Mouse (Mus musculus) heart, embryonic 11.5 days (tissue): ENCODE results near the gene 4933417A18Rik. TPM values are rescaled to one million over a fixed set of nuclear protein-coding genes. Genes with fewer than 3 reads are reported as not detected.

Experiments used
- ATAC-seq: fragments of 200-750 bp; cut with Nextera tagmentation; replicated peaks from 2 replicates; pipeline ENCODE4 v1.8.0; 2017; ENCODE audit warnings: moderate library complexity; ENCODE audit not compliant: insufficient number of reproducible peaks, low FRiP score, low TSS enrichment
- H3K27ac ChIP-seq: fragments of 300-500 bp; sonication (generic); 2 replicates; pipeline ENCODE4 v1.5.1; 2014; ENCODE audit warnings: mild to moderate bottlenecking, low read depth, low read length
- H3K27me3 ChIP-seq: fragments of 300-500 bp; sonication (generic); 2 replicates; pipeline ENCODE4 v1.6.1; 2014; ENCODE audit warnings: mild to moderate bottlenecking, low read length, mixed read lengths; ENCODE audit not compliant: control insufficient read depth, insufficient read depth
- H3K36me3 ChIP-seq: fragments of 300-500 bp; sonication (generic); 2 replicates; pipeline ENCODE4 v1.6.1; 2014; ENCODE audit warnings: mild to moderate bottlenecking, low read length, moderate library complexity, mixed read lengths; ENCODE audit not compliant: control insufficient read depth, insufficient read depth
- H3K4me1 ChIP-seq: fragments of 300-500 bp; sonication (generic); 2 replicates; pipeline ENCODE4 v1.6.1; 2014; ENCODE audit warnings: low read length; ENCODE audit not compliant: control insufficient read depth, insufficient read depth
- H3K4me2 ChIP-seq: fragments of 300-500 bp; sonication (generic); 2 replicates; pipeline ENCODE4 v1.6.1; 2014; ENCODE audit warnings: mild to moderate bottlenecking, moderate library complexity
- H3K4me3 ChIP-seq: fragments of 300-500 bp; sonication (generic); 2 replicates; pipeline ENCODE4 v1.5.1; 2014; ENCODE audit warnings: low read depth, low read length
- H3K9ac ChIP-seq: fragments of 300-500 bp; sonication (generic); 2 replicates; pipeline ENCODE4 v1.6.1; 2014; ENCODE audit warnings: mild to moderate bottlenecking, low read depth, low read length, moderate library complexity
- H3K9me3 ChIP-seq: fragments of 300-500 bp; sonication (generic); replicated peaks from 2 replicates; pipeline ENCODE4 v1.6.1; 2016; ENCODE audit warnings: low read length; ENCODE audit not compliant: control insufficient read depth
- WGBS: fragments of 180-500 bp; shearing (Covaris S2); extraction: QIAGEN DNeasy Blood & Tissue Kit; methylation state at CpG from one replicate; pipeline ENCODE4 v1.1.7; 2014; ENCODE audit not compliant: insufficient replicate concordance; 5-methylcytosine and 5-hydroxymethylcytosine counted together
- polyA plus RNA-seq: library from polyadenylated mRNA; unstranded; fragments of >200 nt; fragmentation: Nextera tagmentation; extraction: Ambion mirVana; gene quantifications from 2 replicates; pipeline ENCODE4 v1.2.1, GENCODE M21; 2014

4933417A18Rik gene
- polyA plus RNA-seq, 1 experiment from 2014 or later, result not detected

GRCm38 (mm10) chr13:34991581-34992273 is 67.5 kb downstream of the 4933417A18Rik start:
- ATAC-seq, result no peak
- Histone ChIP-seq H3K4me3 (no peak overlapping the region), H3K4me1 (peaks cover 6% of the 10 kb centered on the region), H3K9me3 (no peaks in the 10 kb centered on the region), H3K9ac (no peak overlapping the region), H3K36me3 (peaks cover 12% of the 10 kb centered on the region), H3K4me2 (no peak overlapping the region; the same call in 1 of the 2 replicates), H3K27ac (no peak overlapping the region), H3K27me3 (no peaks in the 10 kb centered on the region)
- 66% methylated on average over 4 of the region's 4 CpGs for WGBS

DNA sequence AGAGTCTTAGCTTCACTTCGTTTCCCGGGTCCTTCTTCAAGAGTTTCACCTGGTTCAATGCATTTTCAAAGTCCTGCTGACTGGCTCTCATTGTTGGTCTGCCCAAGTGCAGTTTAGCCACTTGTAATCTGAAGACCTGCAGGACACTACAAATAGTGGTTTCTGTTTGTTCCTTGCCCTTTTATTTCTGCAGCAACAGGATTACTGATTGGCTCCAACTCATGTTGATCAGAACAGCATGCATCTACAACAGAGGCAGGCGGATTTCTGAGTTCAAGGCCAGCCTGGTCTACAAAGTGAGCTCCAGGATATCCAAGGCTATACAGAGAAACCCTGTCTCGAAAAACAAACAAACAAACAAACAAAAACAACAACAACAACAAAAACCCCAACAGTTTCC is 68.9 kb downstream of the 4933417A18Rik start:
- peak overlapping the region; percentile 74 for H3K4me2 ChIP-seq
- WGBS, result 78% methylated on average over 4 of the region's 4 CpGs
- H3K27me3 ChIP-seq, result no peaks in the 10 kb centered on the region
- H3K4me1 ChIP-seq, result peaks cover 6% of the 10 kb centered on the region
- H3K9ac ChIP-seq, result peak overlapping the region; percentile 89
- peak overlapping the region; percentile 88; the same call in 1 of the 2 replicates for H3K27ac ChIP-seq
- peak overlapping the region; percentile 72 for H3K4me3 ChIP-seq
- H3K9me3 ChIP-seq, result no peaks in the 10 kb centered on the region
- peaks cover 9% of the 10 kb centered on the region for H3K36me3 ChIP-seq
- ATAC-seq, result no peak

DNA sequence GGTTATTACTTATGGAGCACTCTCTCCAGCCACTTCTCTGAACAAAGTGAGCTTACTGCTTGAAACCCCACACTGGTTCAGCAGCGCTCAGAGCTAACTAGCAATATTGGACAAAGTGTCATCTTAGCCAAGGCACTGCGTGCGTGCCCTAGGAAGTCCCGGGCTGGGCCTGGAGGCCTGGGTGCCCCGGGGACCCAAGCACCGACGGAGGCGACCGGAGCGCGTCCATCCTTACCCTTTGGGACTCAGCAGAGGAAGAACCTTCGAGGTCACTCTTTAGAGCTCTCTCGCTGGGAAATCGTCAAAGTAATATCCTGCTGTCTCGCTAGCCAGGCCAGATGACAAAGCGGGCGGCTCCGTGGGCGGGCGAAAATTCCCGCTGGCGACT is 69.4 kb downstream of the 4933417A18Rik start:
- H3K4me2 ChIP-seq, result peak overlapping the region; percentile 74
- peak overlapping the region; percentile 88 for H3K27ac ChIP-seq
- H3K9ac ChIP-seq, result peak overlapping the region; percentile 89
- no peaks in the 10 kb centered on the region for H3K27me3 ChIP-seq
- H3K4me3 ChIP-seq, result peak overlapping the region; percentile 72
- H3K9me3 ChIP-seq, result no peaks in the 10 kb centered on the region
- H3K4me1 ChIP-seq, result peaks cover 6% of the 10 kb centered on the region
- peaks cover 6% of the 10 kb centered on the region for H3K36me3 ChIP-seq
- 2% methylated on average over 22 of the region's 22 CpGs for WGBS
- ATAC-seq, result peak; percentile 53

GRCm38 (mm10) chr13:34993983-34994811 is 70.0 kb downstream of the 4933417A18Rik start:
- H3K4me3 ChIP-seq, result peak overlapping the region; percentile 72
- WGBS, result 2% methylated on average over 33 of the region's 33 CpGs
- peak overlapping the region; percentile 89 for H3K9ac ChIP-seq

GRCm38 (mm10) chr13:34995925-34996324 is 71.7 kb downstream of the 4933417A18Rik start:
- Histone ChIP-seq H3K27ac (no peak overlapping the region), H3K9ac (no peak overlapping the region)
- WGBS, result 72% methylated on average over 2 of the region's 2 CpGs

More at GRCm38 (mm10) chr13:34993983-34994811, 70.0 kb downstream of the 4933417A18Rik start:
- Histone ChIP-seq H3K4me2 (peak overlapping the region; percentile 74), H3K4me1 (peaks cover 6% of the 10 kb centered on the region), H3K9me3 (no peaks in the 10 kb centered on the region), H3K27me3 (no peaks in the 10 kb centered on the region), H3K36me3 (0 out of 2 replicates have a peak, but pooled peaks cover 3% of the 10 kb centered on the region), H3K27ac (peak overlapping the region; percentile 88)
- peak; percentile 97 for ATAC-seq

More at GRCm38 (mm10) chr13:34995925-34996324, 71.7 kb downstream of the 4933417A18Rik start:
- Histone ChIP-seq H3K9me3 (no peaks in the 10 kb centered on the region), H3K4me3 (no peak overlapping the region), H3K27me3 (no peaks in the 10 kb centered on the region), H3K4me1 (peaks cover 6% of the 10 kb centered on the region), H3K4me2 (no peak overlapping the region), H3K36me3 (no peaks in the 10 kb centered on the region)
- ATAC-seq, result no peak

Other genes with a start within 250 kb of the 4933417A18Rik start
- gene Fam50b, start 189.6 kb upstream of the 4933417A18Rik start, polyA plus RNA-seq, result not detected in 2 replicates
- gene Prpf4b, start 49.1 kb upstream of the 4933417A18Rik start, polyA plus RNA-seq, result 79.8 and 80.5 TPM in 2 replicates
- 2.4 and 2.7 TPM in 2 replicates for gene Fam217a, start 99 bp upstream of the 4933417A18Rik start, polyA plus RNA-seq
- gene Eci3, start 39.4 kb downstream of the 4933417A18Rik start, polyA plus RNA-seq, result 0.39 and 0.51 TPM in 2 replicates
- gene Eci2, start 102.7 kb downstream of the 4933417A18Rik start, polyA plus RNA-seq, result 112 and 113 TPM in 2 replicates